Comparison of ENCODE assay signal across 18 mouse cellular contexts in genomic region chr14:34459386-34459785, GRCm38 (mm10). TPM values are rescaled to one million over a fixed set of nuclear protein-coding genes. Genes with fewer than 3 reads are reported as not detected.
DNase-seq lines count a peak whose midpoint lies in the region; ATAC-seq and TF ChIP-seq lines count a peak whose summit lies in the region.
"Had no signal": no experiment of that assay in that cellular context is flagged by ENCODE, and none has a peak within 500 bp of the region (broad histone marks: within the 10 kb centered on the region; RNA-seq: fewer than 3 reads in every experiment).

No protein-coding gene starts in this region.

- no peak for DNase-seq in heart, adult 2 months
- no peak for DNase-seq in heart, postnatal 25 days (ENCODE audit: low spot score)
- DNase-seq in liver, adult 2 months (ENCODE audit: extremely low read depth, low read depth, low spot score): peak; percentile 30
- no peak for DNase-seq in midbrain, embryonic 11.5 days (ENCODE audit: low spot score, missing footprints)
- DNase-seq in MN1 (ENCODE audit: low spot score): no peak
- DNase-seq: adrenal gland, adult 8-10 months; gastrocnemius, postnatal 14 days; heart, adult 11 months; liver; spleen, adult 18-20 months; thymus, postnatal 14 days had no signal

- no peak for TF ChIP-seq POLR2A in heart, adult 2 months (IDR thresholded peaks at IDR 0.05; ENCODE audit: insufficient read depth, low read depth, low read length)
- TF ChIP-seq POLR2A in liver, adult 2 months (IDR thresholded peaks at IDR 0.05; ENCODE audit: extremely low read depth, insufficient read depth, low read length): no peak

- H3K36me3 ChIP-seq in heart, adult 2 months (ENCODE audit: control insufficient read depth, insufficient read depth, low read length): peaks cover 13% of the 10 kb centered on the region
- peaks cover 5% of the 10 kb centered on the region; the same call in 1 of the 2 replicates for H3K36me3 ChIP-seq in liver, adult 2 months (ENCODE audit: control insufficient read depth, insufficient read depth, low read length)
- 0 out of 2 replicates have a peak, but pooled peaks cover 3% of the 10 kb centered on the region for H3K36me3 ChIP-seq in liver, embryonic 12.5 days
- H3K36me3 ChIP-seq in midbrain, embryonic 16.5 days (ENCODE audit: control insufficient read depth, insufficient read depth, low read length): no peaks in the 10 kb centered on the region
- H3K36me3 ChIP-seq in midbrain, embryonic 11.5 days (ENCODE audit: control insufficient read depth, insufficient read depth, low read length): no peaks in the 10 kb centered on the region; the same call in 1 of the 2 replicates
- H3K36me3 ChIP-seq: hindbrain, embryonic 13.5 days had no signal

- no peak overlapping the region for H3K4me2 ChIP-seq in liver, embryonic 12.5 days
- no peak overlapping the region for H3K4me2 ChIP-seq in midbrain, embryonic 16.5 days (ENCODE audit: low read length)
- no peak overlapping the region for H3K4me2 ChIP-seq in midbrain, embryonic 11.5 days
- H3K4me2 ChIP-seq: hindbrain, embryonic 13.5 days had no signal

- no peak for TF ChIP-seq EP300 in heart, adult 2 months (IDR thresholded peaks at IDR 0.05; ENCODE audit: insufficient read depth, low read depth, low read length)

- 55% methylated on average over 2 of the region's 2 CpGs for WGBS in heart, adult 2 months
- WGBS in liver, adult 2 months: 84% methylated on average over 2 of the region's 2 CpGs
- 77% methylated on average over 2 of the region's 2 CpGs for WGBS in liver, embryonic 12.5 days (ENCODE audit: insufficient replicate concordance)
- 86% methylated on average over 2 of the region's 2 CpGs for WGBS in midbrain, embryonic 16.5 days
- 91% methylated on average over 2 of the region's 2 CpGs for WGBS in midbrain, embryonic 11.5 days

- H3K4me1 ChIP-seq in heart, adult 2 months (ENCODE audit: control insufficient read depth, insufficient read depth, low read length): peaks cover 3% of the 10 kb centered on the region
- H3K4me1 ChIP-seq in liver, adult 2 months (ENCODE audit: control insufficient read depth, insufficient read depth, low read length): no peaks in the 10 kb centered on the region; the same call in 1 of the 2 replicates
- H3K4me1 ChIP-seq in liver, embryonic 12.5 days: no peaks in the 10 kb centered on the region
- peaks cover under 1% of the 10 kb centered on the region; the same call in 1 of the 2 replicates for H3K4me1 ChIP-seq in midbrain, embryonic 16.5 days (ENCODE audit: control insufficient read depth, insufficient read depth, low read length)
- peaks cover 4% of the 10 kb centered on the region; the same call in 1 of the 2 replicates for H3K4me1 ChIP-seq in midbrain, embryonic 11.5 days (ENCODE audit: control insufficient read depth, insufficient read depth, low read length)
- H3K4me1 ChIP-seq: megakaryocyte, embryonic 14.5 days had no signal

- H3K4me3 ChIP-seq in heart, adult 2 months: no peak overlapping the region
- no peak overlapping the region for H3K4me3 ChIP-seq in liver, adult 2 months (ENCODE audit: insufficient read depth, low read depth, low read length)
- no peak overlapping the region for H3K4me3 ChIP-seq in liver, embryonic 12.5 days
- H3K4me3 ChIP-seq in midbrain, embryonic 16.5 days (ENCODE audit: low read depth, low read length): no peak overlapping the region
- no peak overlapping the region for H3K4me3 ChIP-seq in midbrain, embryonic 11.5 days (ENCODE audit: low read depth, low read length)
- H3K4me3 ChIP-seq: erythroblast, embryonic 14.5 days; hindbrain, embryonic 13.5 days; megakaryocyte, embryonic 14.5 days had no signal

- H3K27ac ChIP-seq in heart, adult 2 months: peak overlapping the region; percentile 7; the same call in 1 of the 2 replicates
- H3K27ac ChIP-seq in liver, adult 2 months (replicated peaks; ENCODE audit: insufficient read depth, low read depth, low read length): no peak overlapping the region
- no peak overlapping the region for H3K27ac ChIP-seq in liver, embryonic 12.5 days
- H3K27ac ChIP-seq in midbrain, embryonic 16.5 days (ENCODE audit: low read length): no peak overlapping the region
- H3K27ac ChIP-seq in midbrain, embryonic 11.5 days (ENCODE audit: low read depth, low read length): no peak overlapping the region
- H3K27ac ChIP-seq: hindbrain, embryonic 13.5 days had no signal

- H3K27me3 ChIP-seq in heart, adult 2 months (ENCODE audit: control insufficient read depth, insufficient read depth, low read length): no peaks in the 10 kb centered on the region
- no peaks in the 10 kb centered on the region for H3K27me3 ChIP-seq in liver, adult 2 months (ENCODE audit: control insufficient read depth, insufficient read depth, low read length)
- no peaks in the 10 kb centered on the region for H3K27me3 ChIP-seq in liver, embryonic 12.5 days (replicated peaks)
- H3K27me3 ChIP-seq in midbrain, embryonic 16.5 days (ENCODE audit: control insufficient read depth, insufficient read depth, low read depth, low read length): no peaks in the 10 kb centered on the region
- no peaks in the 10 kb centered on the region for H3K27me3 ChIP-seq in midbrain, embryonic 11.5 days (ENCODE audit: control insufficient read depth, insufficient read depth, low read length)
- H3K27me3 ChIP-seq: hindbrain, embryonic 13.5 days; megakaryocyte, embryonic 14.5 days had no signal

- intact Hi-C loops in heart, adult 2 months (cut with DNase I): loop anchor here (1.0 kb wide), 1 partner anchor 90 kb away; no protein-coding TSS in a partner anchor
- intact Hi-C loops in heart, postnatal 25 days (cut with DNase I): loop anchor here (2.0 to 5.0 kb wide), 2 partner anchors 89 to 108 kb away; no protein-coding TSS in a partner anchor

- H3K9me3 ChIP-seq in liver, embryonic 12.5 days (replicated peaks): no peaks in the 10 kb centered on the region
- no peaks in the 10 kb centered on the region for H3K9me3 ChIP-seq in midbrain, embryonic 16.5 days (replicated peaks; ENCODE audit: control insufficient read depth, low read length, poor library complexity, severe bottlenecking)
- no peaks in the 10 kb centered on the region for H3K9me3 ChIP-seq in midbrain, embryonic 11.5 days (ENCODE audit: control insufficient read depth, low read length)
- H3K9me3 ChIP-seq: hindbrain, embryonic 13.5 days; megakaryocyte, embryonic 14.5 days had no signal

- no peak for TF ChIP-seq CTCF in heart, adult 2 months (IDR thresholded peaks at IDR 0.05)
- TF ChIP-seq CTCF in liver, adult 2 months (IDR thresholded peaks at IDR 0.05; ENCODE audit: low read depth, low read length): no peak

- no peaks in the 10 kb centered on the region for H3K79me2 ChIP-seq in heart, adult 2 months (replicated peaks; ENCODE audit: control insufficient read depth, insufficient read depth, low read length)
- peaks cover 10% of the 10 kb centered on the region for H3K79me2 ChIP-seq in liver, adult 2 months (ENCODE audit: control insufficient read depth, insufficient read depth, low read length)

- H3K9ac ChIP-seq in heart, adult 2 months (ENCODE audit: low read depth, low read length): no peak overlapping the region
- no peak overlapping the region for H3K9ac ChIP-seq in liver, adult 2 months (ENCODE audit: low read depth, low read length)
- H3K9ac ChIP-seq in liver, embryonic 12.5 days: no peak overlapping the region
- no peak overlapping the region for H3K9ac ChIP-seq in midbrain, embryonic 16.5 days (ENCODE audit: low read depth, low read length)
- no peak overlapping the region for H3K9ac ChIP-seq in midbrain, embryonic 11.5 days (ENCODE audit: low read length)
- H3K9ac ChIP-seq: hindbrain, embryonic 13.5 days had no signal

- no peak for ATAC-seq in liver, embryonic 12.5 days
- ATAC-seq in midbrain, embryonic 16.5 days: peak; percentile 55; the same call in 1 of the 2 replicates
- no peak for ATAC-seq in midbrain, embryonic 11.5 days (ENCODE audit: low FRiP score)
- ATAC-seq: CD4-positive, CD25-positive, alpha-beta regulatory T cell, adult 4 months; intestine, postnatal 0 days had no signal

RNA-seq across cellular contexts. Expression of gene Bmpr1a, which starts 43.8 kb away (rescaled TPM):
- total RNA-seq in heart, adult 2 months (2021): 10 to 100 TPM; 58.4 to 62.5 TPM
- polyA plus RNA-seq in heart, adult 2 months (2012; rRNA removed): 13.8 and 38.2 TPM in 2 replicates
- 10 to 100 TPM; 71.8 to 77.5 TPM for total RNA-seq in heart, postnatal 25 days (2021)
- total RNA-seq in liver, adult 2 months (2014; rRNA removed): 20.4 and 23.7 TPM in 2 replicates
- 4.2 and 4.5 TPM in 2 replicates for polyA plus RNA-seq in liver, adult 2 months (2012; rRNA removed)
- 8.6 and 8.8 TPM in 2 replicates for polyA plus RNA-seq in liver, embryonic 12.5 days (2016; fragmentation: Nextera tagmentation; extraction: Ambion mirVana)
- 15.2 and 15.4 TPM in 2 replicates for polyA plus RNA-seq in midbrain, embryonic 16.5 days (2015; fragmentation: Nextera tagmentation; extraction: Ambion mirVana)
- polyA plus RNA-seq in midbrain, embryonic 11.5 days (2014; fragmentation: Nextera tagmentation; extraction: Ambion mirVana): 44.4 and 49.8 TPM in 2 replicates
- polyA plus RNA-seq: erythroblast, embryonic 14.5 days had no signal
